Mouse (Mus musculus) inflammation-experienced regulatory T-cells, adult 6 months (primary cell): Measurements from ENCODE around the gene Gpr157. TPM values are rescaled to one million over a fixed set of nuclear protein-coding genes. Genes with fewer than 3 reads are reported as not detected.
"Not testable (repeated sequence)": the region's sequence is repeated elsewhere in the genome, so short reads cannot be mapped to it uniquely, and the experiment has no call there.

Experiments used
- ATAC-seq: one replicate; pipeline ENCODE4 v1.8.0; 2017
- polyA plus RNA-seq, 3 experiments: library from polyadenylated mRNA; unstranded; fragments of 100-300 nt; shearing (Covaris generic); gene quantifications; one replicate each; pipeline ENCODE4 v1.2.1; 2017

Gpr157 gene
- under 1 TPM; 0.16 to 0.36 (median 0.33) TPM for polyA plus RNA-seq

- ATAC-seq, result peak; percentile 92
Measured at GRCm38 (mm10) chr4:150087161-150087889, at the start of gene Gpr157. Gene Gpr157 (plus strand): TSS chr4:150087365.

GRCm38 (mm10) chr4:150038533-150038932, 48.6 kb upstream of the Gpr157 start:
- no peak for ATAC-seq

- ATAC-seq, result no peak
Measured at GRCm38 (mm10) chr4:150040003-150040581, 47.1 kb upstream of the Gpr157 start.

- not testable (repeated sequence) for ATAC-seq
Measured at GRCm38 (mm10) chr4:150040856-150041255, 46.3 kb upstream of the Gpr157 start.

- no peak for ATAC-seq
Measured at GRCm38 (mm10) chr4:150041346-150042110, 45.6 kb upstream of the Gpr157 start.

GRCm38 (mm10) chr4:150043591-150043990, 43.6 kb upstream of the Gpr157 start:
- ATAC-seq, result no peak

GRCm38 (mm10) chr4:150048038-150048437, 39.1 kb upstream of the Gpr157 start:
- no peak for ATAC-seq

DNA sequence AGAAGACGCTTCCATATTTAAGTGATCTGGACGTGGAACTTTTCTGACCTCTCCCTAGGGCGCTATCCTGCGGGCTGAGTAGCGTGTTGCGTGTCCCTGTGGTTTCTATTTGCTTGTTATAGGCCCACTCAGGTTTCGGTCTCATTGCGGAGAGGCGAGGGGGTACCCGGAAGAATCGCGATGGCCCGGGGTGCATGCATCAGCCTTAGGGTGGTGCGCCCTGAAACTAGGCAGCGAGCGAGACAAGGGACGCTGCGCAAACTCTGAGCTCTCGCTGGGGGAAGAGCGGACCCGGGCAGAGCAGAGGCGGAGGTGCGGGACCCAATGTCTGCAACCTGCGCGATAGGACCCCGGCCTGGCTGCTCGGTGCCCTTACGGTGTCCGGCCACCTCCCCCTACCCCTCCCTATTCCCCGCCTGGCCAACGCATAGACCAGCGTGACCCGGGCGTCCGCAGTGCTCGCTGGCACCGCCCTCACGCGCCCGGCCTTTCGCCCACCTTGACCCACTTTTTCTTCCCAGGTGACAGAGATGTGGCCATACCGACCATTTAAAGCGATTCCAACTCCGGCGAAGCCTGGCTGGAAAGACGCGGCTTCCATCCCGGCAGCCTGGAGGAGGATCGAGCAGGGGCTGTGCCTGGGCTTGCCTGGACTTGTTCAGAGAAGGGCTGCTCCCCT, 38.5 kb upstream of the Gpr157 start:
- no peak for ATAC-seq

- no peak for ATAC-seq
Measured at GRCm38 (mm10) chr4:150049157-150049513, 38.0 kb upstream of the Gpr157 start.

DNA sequence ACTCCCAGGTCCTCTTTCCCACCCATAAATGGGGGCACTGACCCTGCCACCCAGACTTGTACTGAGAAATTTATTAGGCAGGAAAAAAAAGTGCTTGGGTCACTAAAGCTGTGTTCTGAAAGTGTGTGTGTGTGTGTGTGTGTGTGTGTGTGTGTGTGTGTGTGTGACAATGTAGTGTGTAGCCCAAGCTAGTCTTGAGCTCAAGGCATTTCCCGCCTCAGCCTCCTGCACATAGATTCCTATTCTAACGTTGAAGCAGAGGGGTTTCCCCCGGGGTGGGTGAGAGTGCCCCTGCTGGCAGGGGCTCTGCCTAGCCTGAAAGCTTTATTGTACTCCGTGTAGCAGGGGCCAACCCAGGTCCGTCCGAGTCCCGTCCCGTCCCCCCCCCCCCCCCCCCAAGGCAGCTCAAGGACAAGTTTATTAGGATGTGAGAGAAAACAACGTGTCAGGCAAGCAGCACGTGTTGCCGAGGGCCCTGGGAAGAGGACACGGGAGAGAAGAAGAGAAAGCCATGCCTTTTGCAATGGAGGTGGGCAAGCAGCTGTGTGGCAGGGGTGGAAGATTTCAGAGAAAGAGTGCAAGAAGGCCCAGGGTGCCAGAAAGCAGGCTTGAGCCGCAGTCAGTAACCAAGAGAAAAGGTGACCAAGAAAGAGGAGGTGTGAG, 37.5 kb upstream of the Gpr157 start:
- ATAC-seq, result no peak

DNA sequence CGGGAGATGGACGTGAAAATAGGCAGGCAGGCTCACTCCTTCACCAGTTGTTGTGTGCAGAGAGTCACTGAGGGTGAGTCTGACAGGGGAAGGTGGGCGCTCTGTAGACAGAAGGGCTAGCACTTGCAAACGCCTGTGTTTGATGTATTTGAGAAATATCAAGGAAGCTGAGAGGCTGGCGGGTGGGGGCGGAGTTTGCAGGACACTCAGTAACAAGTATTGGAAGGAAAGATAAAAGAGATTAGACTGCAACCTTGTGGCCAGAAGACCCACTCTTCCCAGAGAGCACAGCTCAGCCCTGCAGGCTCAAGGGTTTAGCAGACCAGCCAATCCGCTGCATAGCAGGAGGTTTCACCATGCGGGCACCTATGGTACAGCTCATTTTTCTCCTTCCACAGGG, 35.7 kb upstream of the Gpr157 start:
- ATAC-seq, result no peak

DNA sequence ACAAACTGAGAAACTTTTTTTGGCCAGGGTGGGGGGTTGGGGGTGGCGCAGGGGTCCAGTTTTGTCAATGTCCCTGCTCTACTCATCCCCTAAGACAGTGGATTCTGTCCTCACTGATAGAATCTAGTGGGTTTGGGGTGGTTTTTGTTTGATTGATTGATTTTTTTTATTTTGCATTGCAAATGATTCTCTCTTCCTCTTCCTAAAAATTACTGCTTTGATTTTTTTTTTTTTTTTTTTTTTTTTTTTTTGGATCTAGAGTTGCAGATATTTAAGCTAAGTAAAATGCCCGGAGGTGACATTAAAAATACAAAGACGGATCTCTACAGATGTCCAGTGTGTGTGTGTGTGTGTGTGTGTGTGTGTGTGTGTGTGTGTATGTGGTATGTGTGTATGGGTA, 34.8 kb upstream of the Gpr157 start:
- no peak for ATAC-seq

GRCm38 (mm10) chr4:150056171-150056570, 31.0 kb upstream of the Gpr157 start:
- no peak for ATAC-seq

- no peak for ATAC-seq
Measured at GRCm38 (mm10) chr4:150057722-150058121, 29.4 kb upstream of the Gpr157 start.

DNA sequence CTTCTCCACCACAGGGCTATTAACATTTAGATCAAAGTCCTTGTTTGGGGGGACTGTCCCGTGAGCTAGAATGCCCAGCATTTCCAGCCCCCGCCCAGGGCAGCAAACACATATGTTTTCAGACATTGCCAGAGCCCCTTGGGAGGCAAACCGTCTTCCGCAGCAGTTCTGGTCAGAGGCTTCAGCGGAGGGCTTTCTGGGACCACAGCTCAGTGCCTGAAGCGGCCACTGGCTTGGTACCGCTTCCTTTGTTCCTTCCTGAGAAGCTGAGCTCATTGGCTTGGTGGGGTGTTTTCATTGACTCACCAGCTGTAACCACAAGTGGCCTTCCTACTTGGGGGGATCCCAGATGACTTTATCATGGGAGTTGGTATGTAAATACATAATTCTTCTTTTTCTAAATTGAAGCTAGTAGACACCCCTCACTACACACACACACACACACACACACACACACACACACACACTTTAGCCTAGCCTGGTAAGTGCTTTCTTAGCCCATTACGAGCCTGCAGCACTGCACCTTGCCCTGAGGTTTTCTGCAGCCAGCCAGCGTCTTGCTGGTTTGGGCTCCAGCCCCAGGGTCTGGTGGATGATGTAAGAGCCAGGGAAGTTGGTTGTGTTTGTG, 27.2 kb upstream of the Gpr157 start:
- no peak for ATAC-seq

GRCm38 (mm10) chr4:150060469-150061170, 26.5 kb upstream of the Gpr157 start:
- ATAC-seq, result no peak

GRCm38 (mm10) chr4:150061432-150062225, 25.5 kb upstream of the Gpr157 start:
- ATAC-seq, result no peak

GRCm38 (mm10) chr4:150066706-150067323, 20.4 kb upstream of the Gpr157 start:
- no peak for ATAC-seq

DNA sequence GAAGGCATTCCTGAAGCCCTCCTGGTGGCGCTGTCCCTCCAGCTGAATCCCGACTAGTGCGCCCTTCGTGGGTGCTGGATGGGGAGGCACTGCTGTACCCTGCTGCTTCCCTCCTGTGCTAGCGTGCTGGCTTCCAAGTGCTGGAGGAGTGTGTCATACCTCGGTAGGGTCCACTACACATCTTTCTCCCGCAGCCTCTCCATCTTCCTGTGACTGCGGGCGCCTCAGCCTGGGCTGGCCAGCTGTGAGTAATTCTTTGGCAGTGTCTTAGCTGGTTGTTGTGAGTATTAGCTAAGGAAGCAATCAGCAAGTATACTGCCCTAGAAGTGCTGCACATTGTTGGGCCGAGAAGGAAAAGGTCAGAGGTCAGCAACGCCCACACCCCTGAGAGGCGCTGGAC, 18.9 kb upstream of the Gpr157 start:
- ATAC-seq, result no peak

DNA sequence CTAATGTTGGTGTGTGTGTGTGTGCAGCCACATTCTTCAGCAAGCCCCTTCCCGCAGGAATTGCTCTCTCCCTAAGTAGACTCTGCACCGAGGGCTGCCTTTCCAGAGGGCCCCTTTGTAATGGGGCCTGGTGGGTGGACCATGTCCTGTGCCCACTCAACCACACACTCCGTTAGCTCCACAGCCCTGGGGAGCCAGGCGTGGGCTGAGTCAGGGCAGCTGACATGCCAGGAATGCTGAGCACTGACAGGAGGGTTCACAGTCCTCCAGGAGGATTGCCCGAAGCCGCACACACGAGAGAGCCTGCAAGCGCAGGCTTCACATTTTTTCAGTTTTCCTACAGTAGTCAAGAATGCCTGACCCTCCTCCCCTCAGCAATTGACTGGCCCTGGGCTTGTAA, 17.0 kb upstream of the Gpr157 start:
- ATAC-seq, result no peak
